Mouse (Mus musculus) right cerebral cortex, adult 2 months (tissue): ENCODE measurements around the gene Olfr1368.

Experiments used
- DNase-seq, 2 experiments: peaks; one replicate each; pipeline ENCODE4 v3.0.0; 2021 to 2022; ENCODE audit warnings: low spot score in 2 of 2

The Olfr1368 gene

DNA sequence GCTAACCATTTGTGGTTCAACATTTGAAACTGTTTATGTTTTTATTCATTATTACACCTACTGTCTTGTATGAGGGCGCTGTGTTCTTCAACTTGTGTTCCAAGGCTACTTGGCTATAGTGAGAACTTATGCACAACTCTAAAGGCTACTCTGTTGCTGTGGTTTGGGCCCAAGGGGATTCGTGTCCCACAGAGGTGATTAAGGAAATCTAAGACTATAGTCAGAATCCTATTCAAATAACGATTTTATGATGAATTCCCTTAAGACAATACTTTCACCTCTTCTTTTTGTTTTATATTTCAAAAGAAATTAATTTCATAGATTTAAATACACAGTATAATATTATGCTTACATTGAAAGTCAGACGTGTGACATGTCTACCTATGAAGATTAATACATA is at the start of gene Olfr1368:
Gene Olfr1368, minus strand, starts transcription at position 101 of the 400 bp plus-strand sequence.
- no peak for DNase-seq

DNA sequence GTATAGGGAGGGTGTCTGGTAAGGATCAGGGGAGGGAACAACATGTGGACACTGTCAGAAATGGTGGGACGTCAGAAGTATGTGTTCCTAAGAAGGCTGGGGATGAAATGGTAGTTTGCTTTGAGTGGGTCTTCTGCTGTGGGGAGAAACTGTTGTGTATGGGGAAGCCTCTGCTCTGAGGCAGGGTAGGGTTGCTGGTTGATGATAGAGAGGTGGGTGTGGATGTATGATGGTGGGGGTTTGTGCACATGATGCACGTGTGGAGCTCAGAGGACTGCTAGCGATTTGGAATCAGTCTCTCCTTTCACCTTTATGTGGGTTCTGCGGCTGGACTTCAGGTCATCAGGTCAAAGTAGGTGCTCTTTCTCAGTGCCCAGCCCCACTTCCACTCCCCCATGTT is 39.9 kb upstream of the Olfr1368 start:
- DNase-seq = no peak

DNA sequence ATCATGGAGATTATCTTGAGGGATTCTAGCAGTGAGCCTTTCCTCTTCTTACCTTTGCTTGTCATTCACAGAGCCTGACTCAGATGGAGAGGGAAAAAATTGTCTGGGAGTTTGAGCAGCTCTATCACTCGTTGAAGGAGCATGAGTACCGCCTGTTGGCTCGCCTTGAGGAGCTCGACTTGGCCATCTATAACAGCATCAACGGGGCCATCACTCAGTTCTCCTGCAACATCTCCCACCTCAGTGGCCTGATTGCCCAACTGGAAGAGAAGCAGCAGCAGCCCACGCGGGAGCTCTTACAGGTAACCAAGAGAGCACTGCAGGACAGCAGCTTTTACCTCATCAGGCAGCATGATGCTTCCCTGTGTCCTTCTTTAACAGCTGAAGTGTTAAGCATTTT is 38.0 kb upstream of the Olfr1368 start:
- DNase-seq = no peak

DNA sequence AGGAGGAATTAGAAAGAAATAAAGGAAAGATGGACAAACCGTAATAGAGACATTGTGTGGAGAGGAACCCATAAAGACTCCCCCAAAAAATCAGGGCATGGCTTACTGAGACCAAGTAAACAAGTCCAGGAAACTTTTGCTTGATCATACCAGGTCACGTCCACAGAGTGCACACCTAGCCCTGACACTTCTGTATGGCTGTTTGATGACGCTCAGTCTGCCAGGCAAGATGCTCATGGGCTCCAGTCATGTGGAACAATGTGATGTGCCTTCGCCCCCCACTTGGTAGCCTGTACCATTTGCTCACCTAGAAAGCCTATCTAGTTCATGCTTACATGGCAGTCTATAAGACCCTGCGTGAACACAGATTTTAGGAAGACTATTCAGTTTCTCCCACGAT is 37.4 kb upstream of the Olfr1368 start:
- no peak for DNase-seq

DNA sequence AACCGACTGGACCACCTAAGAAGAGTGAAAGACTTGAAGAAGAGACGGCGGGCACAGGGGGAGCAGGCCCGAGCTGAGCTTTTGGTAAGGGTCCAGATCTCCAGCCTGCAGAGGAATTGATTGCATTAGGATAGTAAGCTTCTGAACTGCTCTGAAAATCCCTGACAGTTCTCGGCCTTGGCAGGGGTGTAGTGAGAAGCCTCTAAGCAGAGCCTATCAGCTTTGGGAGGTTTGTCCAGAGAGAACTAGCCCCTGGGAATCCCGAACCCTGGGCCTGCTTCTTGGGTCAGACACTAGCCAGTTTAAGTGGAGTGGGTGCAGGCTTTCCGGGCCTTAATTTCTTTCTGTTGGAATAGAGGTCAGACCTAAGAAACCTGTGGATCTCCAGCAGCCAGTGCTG is 36.3 kb upstream of the Olfr1368 start:
- no peak for DNase-seq

DNA sequence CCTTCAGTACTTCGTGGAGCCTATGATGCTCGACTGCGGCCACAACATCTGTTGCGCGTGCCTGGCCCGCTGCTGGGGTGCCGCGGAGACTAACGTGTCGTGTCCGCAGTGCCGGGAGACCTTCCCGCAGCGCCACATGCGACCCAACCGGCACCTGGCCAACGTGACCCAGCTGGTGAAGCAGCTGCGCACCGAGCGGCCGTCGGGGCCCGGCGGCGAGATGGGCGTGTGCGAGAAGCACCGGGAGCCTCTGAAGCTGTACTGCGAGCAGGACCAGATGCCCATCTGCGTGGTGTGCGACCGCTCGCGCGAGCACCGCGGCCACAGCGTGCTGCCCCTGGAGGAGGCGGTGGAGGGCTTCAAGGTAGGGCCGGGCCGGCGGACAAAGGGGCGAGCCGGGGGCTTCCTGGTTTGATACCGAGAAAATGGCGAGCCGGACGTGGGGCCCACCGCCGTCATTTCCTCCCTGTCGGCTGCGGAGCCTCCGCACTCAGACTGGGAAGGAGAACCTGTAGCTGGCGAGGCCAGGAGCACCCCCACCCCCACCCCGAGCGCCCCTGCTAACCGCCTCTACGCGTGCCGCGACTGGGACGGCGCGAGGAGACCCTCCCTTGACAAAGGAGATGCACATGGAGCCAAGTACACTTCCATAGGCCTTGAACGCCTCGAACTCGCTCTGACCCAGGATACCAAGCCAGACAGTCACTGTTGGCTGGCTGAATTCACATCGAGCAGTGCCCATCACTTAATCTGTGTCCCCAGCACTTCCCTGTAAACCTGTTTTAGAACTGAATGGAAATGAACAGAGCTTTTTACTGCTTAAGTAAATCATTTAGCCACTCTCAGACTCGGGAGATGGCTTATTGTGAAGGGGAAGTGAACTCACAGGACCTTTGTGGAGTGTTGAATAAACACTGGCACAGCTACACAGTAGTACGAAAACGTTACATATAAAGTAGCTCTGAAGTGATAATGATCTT is 35.2 kb upstream of the Olfr1368 start:
- DNase-seq = peak; percentile 29 to 34

DNA sequence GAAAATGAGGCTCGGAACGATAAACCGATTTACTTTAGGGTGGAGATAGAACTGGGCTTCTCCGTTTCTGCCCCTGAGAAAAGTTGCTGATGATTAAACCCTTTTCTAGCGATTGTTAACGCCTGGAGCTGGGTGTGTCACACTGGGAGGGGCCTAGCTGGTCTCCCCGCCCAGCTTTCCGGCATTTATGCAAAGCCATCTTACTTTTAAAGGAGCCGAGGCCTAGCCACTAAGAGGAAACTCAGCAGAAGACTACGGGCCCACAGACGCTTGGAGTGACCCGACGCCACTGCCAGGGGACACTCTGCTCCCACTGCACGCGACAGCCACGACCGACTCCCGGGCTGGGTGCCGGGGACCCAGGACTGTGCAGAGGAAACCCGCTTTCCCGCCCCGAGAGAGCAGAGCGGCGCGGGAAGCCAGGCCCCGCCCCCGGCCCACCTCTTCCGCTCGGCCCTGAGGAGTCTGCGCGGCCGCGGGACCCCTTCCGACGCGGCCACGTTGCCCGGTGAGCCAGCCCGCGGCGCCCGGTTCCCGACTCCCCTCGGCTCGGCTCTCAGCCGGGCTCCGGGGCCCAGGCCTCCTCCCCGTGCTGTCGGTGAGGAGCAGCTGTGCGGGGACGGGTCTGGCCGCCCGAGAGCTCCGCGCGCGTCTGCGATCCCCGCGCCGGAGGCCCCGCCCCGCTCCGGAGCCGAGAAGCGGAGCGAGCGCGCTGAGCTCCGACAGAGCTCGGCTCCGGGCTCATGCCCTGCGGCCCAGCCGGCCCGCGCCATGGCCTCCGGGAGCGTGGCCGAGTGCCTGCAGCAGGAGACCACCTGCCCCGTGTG is 34.3 kb upstream of the Olfr1368 start:
- DNase-seq = peak; percentile 81 to 94

DNA sequence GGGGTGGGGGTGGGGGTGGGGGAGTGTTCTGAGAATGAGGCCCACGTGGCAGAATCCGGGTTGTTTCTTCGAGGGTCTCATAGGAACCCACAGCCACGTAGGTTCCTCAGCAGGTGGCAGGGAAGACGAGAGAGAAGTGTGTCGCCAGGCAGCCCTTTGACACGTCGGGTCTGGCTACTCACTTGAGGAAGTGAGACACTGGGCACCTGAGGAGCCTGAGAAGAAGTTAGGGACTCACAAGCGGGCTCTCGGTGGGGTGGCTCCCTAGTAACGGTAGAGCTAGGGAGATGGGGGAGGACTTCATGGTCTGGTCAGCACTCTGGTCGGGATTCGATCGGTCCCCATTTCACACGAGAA is 33.7 kb upstream of the Olfr1368 start, which contains the start of gene Trim27:
Gene Trim27, plus strand, starts transcription at position 79 of the 357 bp plus-strand sequence.
- DNase-seq = no peak

DNA sequence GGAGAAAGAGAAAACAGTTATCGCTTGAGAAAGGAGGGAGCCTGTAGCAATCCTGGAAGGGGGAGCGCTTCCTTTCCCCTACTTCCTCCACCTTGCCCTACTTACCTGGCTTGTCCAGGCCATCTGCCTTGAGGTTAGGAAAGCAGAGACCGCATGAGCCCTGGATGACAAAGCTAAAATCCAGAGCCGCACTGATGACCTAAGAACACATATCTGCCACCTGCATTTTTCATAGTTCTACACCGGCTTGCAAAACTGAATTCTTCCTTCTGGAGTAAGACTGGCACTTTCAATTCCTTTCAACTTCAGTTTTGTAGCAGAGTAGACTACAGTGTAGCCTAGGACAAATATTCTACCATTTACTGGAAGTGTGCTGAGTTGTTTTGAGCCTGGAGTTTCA is 32.7 kb upstream of the Olfr1368 start:
- DNase-seq = no peak

DNA sequence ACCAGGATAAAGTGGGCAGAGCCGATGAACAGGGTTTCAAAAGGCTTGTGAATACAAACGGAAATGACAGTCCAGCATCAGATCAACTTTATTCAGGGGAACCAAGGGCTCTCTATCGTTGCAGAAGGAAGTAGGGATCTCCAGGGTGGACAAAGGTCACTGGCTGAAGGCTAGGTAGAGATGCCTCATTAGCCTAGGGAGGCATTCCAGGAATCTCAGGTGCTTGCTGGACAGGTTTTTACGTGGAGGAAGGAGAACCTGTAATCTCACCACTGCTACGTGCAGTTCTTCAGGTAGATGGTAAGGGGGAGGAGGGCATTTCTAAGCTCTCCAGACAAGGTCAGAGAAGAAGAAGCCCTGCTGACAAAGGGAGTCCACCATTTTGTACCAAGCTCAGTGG is 32.0 kb upstream of the Olfr1368 start:
- no peak for DNase-seq

DNA sequence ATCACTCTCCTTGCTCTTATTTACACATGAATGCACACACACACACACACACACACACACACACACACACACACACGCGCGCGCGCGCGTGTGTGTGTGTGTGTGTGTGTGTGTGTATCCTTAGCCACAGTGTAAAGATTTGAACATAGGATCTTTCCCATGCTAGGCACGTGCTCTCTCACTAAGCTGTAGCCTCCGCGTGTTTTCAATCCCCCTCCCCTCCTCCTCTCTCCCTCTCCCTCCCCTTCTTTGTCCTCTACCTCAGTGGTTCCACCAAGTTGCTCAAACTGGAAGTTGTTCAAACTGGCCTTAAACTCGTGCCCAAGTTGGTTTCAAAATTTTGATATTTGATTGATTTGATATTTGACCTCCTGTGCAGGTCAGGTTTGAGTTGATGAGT is 31.1 kb upstream of the Olfr1368 start:
- DNase-seq = no peak

DNA sequence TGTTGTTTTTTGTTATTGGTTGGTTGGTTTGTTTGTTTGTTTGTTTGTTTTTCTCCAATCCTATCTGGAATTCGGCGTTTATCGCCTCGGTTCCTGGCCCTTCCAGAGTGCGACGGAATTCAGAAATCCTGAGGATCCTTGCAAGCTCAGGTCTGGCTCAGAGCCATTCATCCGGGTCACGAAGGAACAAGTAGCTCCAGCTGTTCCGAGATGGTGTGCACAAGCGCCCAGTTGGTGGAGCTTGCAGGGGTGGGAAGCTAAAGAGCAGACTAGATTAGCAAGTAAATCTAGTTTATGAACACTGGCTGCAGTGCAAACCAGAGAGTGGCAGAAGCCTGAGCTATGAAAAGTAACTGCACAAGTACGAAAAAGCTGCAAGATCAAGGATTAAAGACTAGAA is 27.4 kb upstream of the Olfr1368 start:
- peak; percentile 81 to 83 for DNase-seq

DNA sequence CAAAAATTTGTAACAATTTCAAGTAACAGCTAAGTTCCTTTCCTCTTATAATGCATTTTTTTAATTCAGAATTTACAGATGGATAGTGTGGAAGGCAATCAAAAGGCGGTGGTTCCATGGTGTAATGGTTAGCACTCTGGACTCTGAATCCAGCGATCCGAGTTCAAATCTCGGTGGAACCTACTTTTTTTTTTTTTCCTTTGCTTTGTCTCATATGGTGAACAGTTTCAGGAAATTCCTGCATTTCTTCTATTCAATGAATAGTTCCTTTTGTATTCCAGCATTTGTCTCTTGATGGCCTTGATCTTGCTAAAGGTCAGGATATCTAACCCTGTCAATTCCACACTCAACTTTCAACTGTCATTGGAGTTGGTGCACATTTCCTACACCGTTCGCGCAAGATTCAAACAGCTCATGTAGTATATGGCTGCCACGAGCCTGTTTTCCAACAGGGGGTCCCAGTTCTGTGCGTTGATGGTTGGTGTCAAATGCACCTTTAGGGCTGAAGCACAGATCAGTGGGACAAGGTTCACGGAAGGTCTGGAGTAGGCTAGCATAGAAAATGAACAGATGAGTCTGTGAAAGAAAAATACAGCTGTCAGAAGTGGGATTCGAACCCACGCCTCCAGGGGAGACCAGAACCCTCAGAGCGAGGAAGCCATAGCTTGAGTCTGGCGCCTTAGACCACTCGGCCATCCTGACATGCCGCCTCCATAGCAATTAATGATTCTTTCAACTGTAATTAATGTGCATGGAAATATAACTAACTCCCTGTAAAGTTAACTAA is 26.8 kb upstream of the Olfr1368 start:
- DNase-seq = peak; percentile 80 to 85

DNA sequence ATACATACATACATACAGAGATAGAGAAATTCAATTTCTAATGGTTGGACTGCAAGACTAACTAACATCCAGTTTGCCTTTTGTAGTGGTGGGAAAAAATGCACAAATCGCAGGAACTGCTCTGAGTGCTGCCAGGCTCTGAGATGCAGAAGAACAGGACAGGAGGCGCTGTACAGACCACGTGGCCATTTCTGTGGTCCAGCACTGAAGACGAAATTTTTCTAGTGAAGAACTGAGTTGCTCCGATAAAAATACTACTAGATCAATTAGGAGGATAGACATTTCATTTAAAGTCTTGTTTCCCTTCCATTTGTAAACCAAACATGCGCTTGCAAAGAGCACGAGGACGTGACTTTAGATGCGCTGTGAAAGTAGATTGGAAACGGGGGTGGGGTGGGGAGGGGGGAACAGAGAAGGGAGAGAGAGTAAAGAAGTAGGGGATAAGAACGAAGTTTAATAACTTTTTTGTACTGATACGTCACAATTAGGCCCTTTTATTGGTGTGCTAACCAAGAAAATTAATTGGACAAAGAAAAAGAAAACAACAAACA is 26.0 kb upstream of the Olfr1368 start:
- peak; percentile 51 to 54 for DNase-seq

DNA sequence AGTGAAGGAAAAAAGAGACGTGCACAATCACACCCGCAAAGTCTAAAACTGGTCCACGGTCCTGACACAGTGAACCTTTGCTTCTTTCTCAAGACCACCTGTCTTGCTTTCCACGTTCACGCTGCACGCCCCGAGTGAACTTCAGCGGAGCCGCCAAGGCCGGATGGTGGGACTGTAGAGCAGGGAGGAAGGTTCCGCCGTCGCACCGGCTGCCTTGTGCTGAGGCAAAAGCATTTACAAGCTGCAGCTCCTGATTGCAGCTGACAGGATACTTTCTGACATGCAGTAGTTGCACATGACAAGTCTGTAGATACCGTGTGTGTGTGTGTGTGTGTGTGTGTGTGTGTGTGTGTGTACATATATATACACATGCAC is 25.5 kb upstream of the Olfr1368 start:
- peak in 1 of 2 experiments; percentile 28 for DNase-seq

DNA sequence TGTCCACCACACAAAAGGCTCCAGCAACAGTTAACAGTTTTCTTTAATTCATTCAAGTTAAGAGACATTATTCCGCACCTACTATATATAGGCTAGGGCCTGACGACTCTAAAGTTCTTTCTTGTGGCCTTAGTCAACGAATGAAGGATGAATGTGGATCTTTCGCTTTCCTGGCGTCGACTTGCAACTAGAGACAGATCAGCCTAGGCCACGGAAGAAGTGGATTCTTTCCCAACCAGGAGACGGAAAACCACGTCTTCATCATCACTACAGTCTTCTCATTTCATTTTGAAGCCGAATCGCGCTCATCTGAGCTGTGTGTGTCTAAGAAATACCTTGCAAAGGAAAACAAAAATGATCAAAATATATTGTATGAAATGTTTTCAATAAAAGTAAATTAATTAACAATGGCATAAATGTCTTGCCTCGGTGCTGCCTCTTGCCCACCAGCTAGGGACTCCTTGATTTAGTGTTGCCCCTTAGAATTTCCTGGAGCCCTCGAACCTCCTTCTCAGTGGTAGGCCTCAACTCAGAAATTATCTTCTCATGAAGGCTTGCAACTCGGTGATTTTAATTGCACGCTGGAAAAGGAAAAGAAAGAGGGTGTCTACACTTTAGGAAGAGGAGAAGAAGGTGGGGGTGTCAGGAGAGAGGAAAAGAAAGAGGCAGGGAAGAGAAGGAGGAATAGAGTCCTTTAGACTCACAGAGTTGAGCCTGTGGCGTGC is 24.9 kb upstream of the Olfr1368 start:
- no peak for DNase-seq

DNA sequence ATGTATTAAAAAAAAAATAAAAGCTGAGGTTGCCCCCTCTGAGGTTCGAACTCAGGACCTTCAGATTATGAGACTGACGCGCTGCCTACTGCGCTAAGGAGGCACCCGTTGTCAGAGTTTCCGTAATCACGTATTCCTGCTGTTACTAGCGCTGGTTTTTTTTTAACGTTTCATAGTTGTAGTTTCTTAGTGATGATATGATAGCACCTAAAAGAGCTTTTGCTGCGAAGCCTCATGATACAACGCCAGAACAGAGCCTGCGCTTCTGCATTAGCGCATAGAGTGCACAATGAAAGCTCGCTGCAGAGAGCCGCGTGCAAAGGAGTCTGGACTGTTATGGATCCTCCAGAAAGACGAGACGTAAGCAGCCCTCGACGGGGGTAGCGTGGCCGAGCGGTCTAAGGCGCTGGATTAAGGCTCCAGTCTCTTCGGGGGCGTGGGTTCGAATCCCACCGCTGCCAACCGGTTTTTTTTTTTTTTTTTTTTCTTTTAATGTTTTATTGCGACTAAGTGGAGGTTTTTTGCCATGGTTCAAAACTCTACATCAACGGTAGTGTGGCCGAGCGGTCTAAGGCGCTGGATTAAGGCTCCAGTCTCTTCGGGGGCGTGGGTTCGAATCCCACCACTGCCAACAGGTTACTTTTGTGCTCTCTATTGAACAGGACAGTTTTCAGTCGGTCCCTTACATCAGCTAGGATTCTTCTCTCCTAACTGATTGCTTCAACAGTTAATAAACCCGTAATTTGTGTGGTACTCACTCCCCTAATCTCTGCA is 24.2 kb upstream of the Olfr1368 start:
- peak; percentile 83 to 88 for DNase-seq

DNA sequence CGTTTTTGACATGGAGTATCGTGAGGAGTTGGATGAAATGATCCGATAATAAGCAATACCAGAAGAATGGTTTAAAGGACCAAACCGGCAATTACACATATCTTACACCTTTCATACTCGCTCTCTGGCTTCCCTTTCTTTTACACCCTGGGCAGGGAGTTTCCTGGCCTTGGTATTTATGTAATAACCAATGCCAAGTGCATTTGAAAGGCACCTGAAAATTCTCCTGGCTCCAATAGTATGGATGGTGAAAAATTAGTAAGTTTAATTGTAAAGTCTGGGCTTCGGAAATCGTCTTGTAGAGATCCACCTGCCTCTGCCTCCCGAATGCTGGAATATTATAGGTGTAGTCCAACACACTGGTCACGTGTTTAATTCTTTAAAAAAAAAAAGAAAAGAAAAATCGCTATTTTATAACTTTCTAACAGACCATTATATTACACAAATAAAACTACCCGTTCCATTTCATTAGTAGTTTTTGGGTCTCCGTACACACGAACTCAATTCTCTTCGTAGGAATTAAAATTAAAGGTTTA is 23.5 kb upstream of the Olfr1368 start:
- peak in 1 of 2 experiments; percentile 18 for DNase-seq

DNA sequence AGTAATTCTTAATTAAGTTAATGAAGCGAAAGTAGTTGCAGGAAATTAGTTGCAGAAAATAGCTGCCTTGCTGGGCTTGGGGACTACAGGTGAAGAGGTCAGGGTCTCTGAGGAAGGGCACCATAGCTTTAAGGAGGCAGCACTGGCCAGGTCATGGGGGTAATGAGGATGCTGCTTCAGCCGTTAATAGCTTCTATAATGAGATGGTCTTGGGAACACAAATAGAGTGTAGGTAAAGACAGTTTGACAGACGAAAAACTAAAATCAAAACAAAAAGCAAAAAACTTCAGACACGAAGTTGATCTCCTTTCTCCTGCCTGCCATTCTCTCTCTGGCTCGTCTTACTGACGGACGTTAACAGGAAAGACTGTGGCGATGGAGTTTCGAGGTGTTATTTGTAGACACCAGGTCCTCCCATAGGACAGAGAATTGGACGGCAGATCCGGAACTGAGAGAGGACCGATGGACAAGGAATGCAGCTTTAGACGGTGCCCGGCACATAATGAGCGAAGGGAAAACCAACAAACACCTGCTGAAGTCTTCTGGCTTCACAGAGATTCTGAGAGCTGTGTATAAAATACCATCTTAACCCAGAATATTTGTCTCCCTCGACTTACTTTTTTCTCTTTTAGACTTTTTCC is 22.8 kb upstream of the Olfr1368 start:
- peak; percentile 39 to 48 for DNase-seq
